Mouse (Mus musculus) C2C12 (cell line): ENCODE data around the gene Mrm2. TPM values are rescaled to one million over a fixed set of nuclear protein-coding genes. Genes with fewer than 3 reads are reported as not detected.
"Not testable (repeated sequence)": the region's sequence is repeated elsewhere in the genome, so short reads cannot be mapped to it uniquely, and the experiment has no call there.

Experiments
- H3K27me3 ChIP-seq: one replicate; pipeline ENCODE4 v1.6.1; 2011; ENCODE audit not compliant: control insufficient read depth, insufficient read depth, insufficient read length
- H3K36me3 ChIP-seq: one replicate; pipeline ENCODE4 v1.6.1; 2011; ENCODE audit not compliant: control insufficient read depth, insufficient read depth
- H3K4me3 ChIP-seq: one replicate; pipeline ENCODE4 v1.5.1; 2011; ENCODE audit warnings: mild to moderate bottlenecking, control low read depth; ENCODE audit not compliant: poor library complexity, insufficient read depth, severe bottlenecking
- H3K79me2 ChIP-seq: one replicate; pipeline ENCODE4 v1.6.1; 2011; ENCODE audit not compliant: control insufficient read depth, insufficient read depth
- H3K79me3 ChIP-seq: one replicate; pipeline ENCODE4 v1.6.1; 2011; ENCODE audit warnings: low read depth, control low read depth
- H3ac ChIP-seq: one replicate; pipeline ENCODE3; 2011; ENCODE audit warnings: low read depth; ENCODE audit not compliant: control insufficient read depth, insufficient read length
- CEBPB ChIP-seq: IDR thresholded peaks from one replicate; pipeline ENCODE4 v1.6.1; 2011; ENCODE audit warnings: low read depth, mild to moderate bottlenecking, control low read depth, moderate library complexity
- CTCF ChIP-seq: IDR thresholded peaks from one replicate; pipeline ENCODE4 v1.5.1; 2011; ENCODE audit not compliant: control insufficient read depth, insufficient read depth, insufficient read length
- FOSL1 ChIP-seq: IDR thresholded peaks from one replicate; pipeline ENCODE4 v1.8.0; 2011; ENCODE audit warnings: mild to moderate bottlenecking, low read length; ENCODE audit not compliant: poor library complexity, insufficient read depth, severe bottlenecking
- MAX ChIP-seq: IDR thresholded peaks from one replicate; pipeline ENCODE4 v1.6.1; 2011; ENCODE audit warnings: mild to moderate bottlenecking, control low read depth
- MYOD1 ChIP-seq: IDR thresholded peaks from one replicate; pipeline ENCODE4 v1.6.1; 2011; ENCODE audit warnings: low read depth; ENCODE audit not compliant: control insufficient read depth, insufficient read length
- MYOG ChIP-seq: IDR thresholded peaks from one replicate; pipeline ENCODE4 v1.6.1; 2011; ENCODE audit not compliant: control insufficient read depth, insufficient read length; ENCODE audit errors: extremely low read depth
- USF1 ChIP-seq: IDR thresholded peaks from one replicate; pipeline ENCODE4 v1.6.1; 2011; ENCODE audit warnings: low read depth, mild to moderate bottlenecking, control low read depth, moderate library complexity
- polyA plus RNA-seq: library from polyadenylated mRNA; unstranded; fragments of >200 nt; fragmentation: generic; extraction: Trizol; gene quantifications from one replicate; pipeline ENCODE4 v1.2.1, GENCODE M21; 2012; ENCODE audit warnings: missing spikeins

Mrm2 gene
- polyA plus RNA-seq, 1 experiment: 11.1 TPM

GRCm38 (mm10) chr5:140374226-140374625 lies 42.5 kb upstream of the Mrm2 start:
- no peaks in the 10 kb centered on the region for H3K27me3 ChIP-seq
- TF ChIP-seq MYOD1: no peak
- no peak for TF ChIP-seq USF1
- no peak for TF ChIP-seq MYOG
- TF ChIP-seq MAX: no peak
- no peak for TF ChIP-seq FOSL1

GRCm38 (mm10) chr5:140373711-140374110 lies 42.0 kb upstream of the Mrm2 start:
- H3K79me2 ChIP-seq: peaks cover 100% of the 10 kb centered on the region
- TF ChIP-seq MYOG: no peak
- TF ChIP-seq CTCF: no peak
- TF ChIP-seq MYOD1: no peak
- TF ChIP-seq FOSL1: no peak
- H3K36me3 ChIP-seq: peaks cover 5% of the 10 kb centered on the region
- no peaks in the 10 kb centered on the region for H3K27me3 ChIP-seq
- H3ac ChIP-seq: no peak overlapping the region
- peaks cover 56% of the 10 kb centered on the region for H3K79me3 ChIP-seq
- H3K4me3 ChIP-seq: no peak overlapping the region

More at GRCm38 (mm10) chr5:140374226-140374625, 42.5 kb upstream of the Mrm2 start:
- H3ac ChIP-seq: no peak overlapping the region
- H3K4me3 ChIP-seq: no peak overlapping the region
- peaks cover 5% of the 10 kb centered on the region for H3K36me3 ChIP-seq
- peaks cover 55% of the 10 kb centered on the region for H3K79me3 ChIP-seq
- peaks cover 100% of the 10 kb centered on the region for H3K79me2 ChIP-seq

- Histone ChIP-seq H3ac (no peak overlapping the region), H3K4me3 (no peak overlapping the region), H3K79me3 (peaks cover 47% of the 10 kb centered on the region), H3K36me3 (peaks cover 5% of the 10 kb centered on the region), H3K79me2 (peaks cover 96% of the 10 kb centered on the region), H3K27me3 (no peaks in the 10 kb centered on the region)
- TF ChIP-seq FOSL1 (no peak), MYOD1 (no peak), MYOG (no peak), MAX (no peak), CTCF (no peak), USF1 (no peak)
Observed at GRCm38 (mm10) chr5:140371671-140372070, 40.0 kb upstream of the Mrm2 start.

- no peak for TF ChIP-seq CEBPB
- TF ChIP-seq MYOG: no peak
- H3K79me3 ChIP-seq: peaks cover 48% of the 10 kb centered on the region
- H3K27me3 ChIP-seq: no peaks in the 10 kb centered on the region
- peaks cover 96% of the 10 kb centered on the region for H3K79me2 ChIP-seq
- H3K4me3 ChIP-seq: no peak overlapping the region
- H3ac ChIP-seq: no peak overlapping the region
- H3K36me3 ChIP-seq: peaks cover 5% of the 10 kb centered on the region
Observed at GRCm38 (mm10) chr5:140370446-140371254, 39.0 kb upstream of the Mrm2 start.

GRCm38 (mm10) chr5:140369466-140369865 lies 37.8 kb upstream of the Mrm2 start:
- Histone ChIP-seq H3K79me2 (peaks cover 96% of the 10 kb centered on the region), H3ac (no peak overlapping the region), H3K79me3 (peaks cover 43% of the 10 kb centered on the region), H3K4me3 (no peak overlapping the region), H3K36me3 (peaks cover 5% of the 10 kb centered on the region), H3K27me3 (no peaks in the 10 kb centered on the region)
- TF ChIP-seq MYOG: no peak
- no peak for TF ChIP-seq CEBPB
- TF ChIP-seq CTCF: no peak
- no peak for TF ChIP-seq USF1

GRCm38 (mm10) chr5:140368926-140369325 lies 37.2 kb upstream of the Mrm2 start:
- TF ChIP-seq MAX: no peak
- TF ChIP-seq FOSL1: no peak
- no peak for TF ChIP-seq CEBPB
- no peak for TF ChIP-seq USF1
- H3K79me3 ChIP-seq: peaks cover 40% of the 10 kb centered on the region
- peaks cover 94% of the 10 kb centered on the region for H3K79me2 ChIP-seq
- peaks cover 5% of the 10 kb centered on the region for H3K36me3 ChIP-seq
- H3ac ChIP-seq: no peak overlapping the region
- H3K4me3 ChIP-seq: no peak overlapping the region
- no peaks in the 10 kb centered on the region for H3K27me3 ChIP-seq

- H3K4me3 ChIP-seq, H3K27me3 ChIP-seq, H3ac ChIP-seq, H3K36me3 ChIP-seq: not testable (repeated sequence)
- Histone ChIP-seq H3K79me3 (peaks cover 38% of the 10 kb centered on the region), H3K79me2 (peaks cover 94% of the 10 kb centered on the region)
Observed at GRCm38 (mm10) chr5:140368126-140368525, 36.4 kb upstream of the Mrm2 start.
